Mouse (Mus musculus) retina, embryonic 14.5 days (tissue): ENCODE measurements at regions not wholly inside any gene's neighbourhood (a gene's known extent, or its start where the extent isn't known, plus 50 kb on each side); places are given as distances from the start of the nearest gene placed in this dataset.
"Not testable (repeated sequence)": the region's sequence is repeated elsewhere in the genome, so short reads cannot be mapped to it uniquely, and the experiment has no call there.

Experiments used
- DNase-seq: peaks from one replicate; pipeline ENCODE4 v3.0.0-alpha.2; 2015; ENCODE audit warnings: low spot score

DNA sequence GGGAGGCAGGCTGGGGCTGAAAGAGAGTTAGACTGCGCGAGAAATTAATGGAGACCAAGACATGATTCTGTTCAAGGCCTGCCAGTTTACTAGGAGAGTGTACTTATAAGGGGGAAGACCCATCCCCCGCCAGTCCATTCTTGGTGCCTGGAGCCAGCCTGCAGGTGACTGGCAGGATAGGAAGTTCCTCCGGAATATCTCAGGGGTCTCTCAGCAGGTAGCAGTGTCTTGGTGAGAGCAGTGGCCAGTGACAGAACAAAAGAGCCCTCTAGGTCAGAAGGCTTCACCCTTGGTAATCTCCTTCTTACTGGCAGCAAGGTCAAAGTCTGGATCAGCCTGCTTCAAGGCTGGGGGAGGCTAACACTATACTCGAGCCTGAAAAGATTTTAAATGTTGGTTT, 83.7 kb upstream of the Zfp804b start:
- DNase-seq, result no peak

GRCm38 (mm10) chr5:7436461-7436860, 91.9 kb upstream of the Zfp804b start:
- DNase-seq, result no peak

DNA sequence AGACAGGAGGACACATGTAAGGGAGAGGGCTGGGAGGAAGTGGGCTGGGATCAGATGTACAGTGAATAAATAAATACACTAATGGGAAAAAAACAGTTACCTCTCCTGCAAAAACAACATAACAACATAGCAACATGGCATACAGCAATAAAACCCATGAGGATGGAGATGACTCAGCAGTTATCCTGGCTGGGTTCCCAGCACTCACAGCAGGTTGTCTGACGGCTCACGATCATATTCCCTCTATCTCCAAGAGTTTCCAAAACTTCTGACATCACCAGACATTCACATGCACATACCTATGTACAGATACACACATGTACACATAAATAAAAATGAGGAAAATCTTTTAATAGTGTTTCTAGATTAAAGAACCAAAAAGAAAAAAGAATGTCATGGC, 103.4 kb upstream of the Zfp804b start:
- DNase-seq, result no peak

DNA sequence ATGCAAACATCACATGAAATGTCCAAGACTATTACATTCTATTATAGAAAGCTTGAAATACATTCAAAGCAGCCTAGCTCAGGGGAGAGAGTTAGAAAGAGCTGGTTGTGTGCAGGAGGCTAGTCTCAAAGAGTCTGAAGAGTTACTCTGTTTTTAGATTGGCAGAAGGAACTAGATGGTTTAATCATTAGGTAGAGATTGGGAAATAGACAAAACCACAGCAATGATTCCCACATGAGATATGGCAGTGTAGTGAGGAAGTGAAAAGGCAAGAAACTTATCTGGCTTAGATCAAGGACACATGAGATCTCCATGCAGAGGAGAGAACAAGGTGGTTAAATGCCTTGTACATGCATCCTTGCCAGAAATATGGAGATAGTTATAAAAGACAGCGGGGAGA, 110.3 kb upstream of the Zfp804b start:
- no peak for DNase-seq

GRCm38 (mm10) chr5:7457102-7457501, 112.5 kb upstream of the Zfp804b start:
- no peak for DNase-seq

DNA sequence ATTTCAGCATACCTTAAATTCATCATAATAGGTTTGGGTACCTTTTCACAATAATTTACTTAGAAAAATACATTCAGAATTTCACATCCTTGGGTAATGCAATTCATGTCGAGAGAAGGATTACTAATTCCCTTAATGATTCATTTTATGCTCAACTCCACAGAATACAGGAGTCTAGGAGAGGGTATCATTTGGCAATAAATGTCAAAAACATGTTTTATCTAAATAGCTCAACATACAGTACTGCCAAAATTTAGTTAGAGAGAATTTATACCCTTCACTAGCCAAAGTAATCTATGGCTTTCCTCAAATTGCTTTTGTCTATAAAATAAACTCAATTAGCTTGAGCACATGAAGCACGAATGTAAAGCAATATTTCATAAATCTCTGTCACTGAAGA, 144.6 kb upstream of the Zfp804b start:
- DNase-seq, result no peak

GRCm38 (mm10) chr5:7489602-7490001, 145.0 kb upstream of the Zfp804b start:
- no peak for DNase-seq

- DNase-seq, result no peak
These were observed 173.1 kb upstream of the Zfp804b start for GRCm38 (mm10) chr5:7517520-7518181.

DNA sequence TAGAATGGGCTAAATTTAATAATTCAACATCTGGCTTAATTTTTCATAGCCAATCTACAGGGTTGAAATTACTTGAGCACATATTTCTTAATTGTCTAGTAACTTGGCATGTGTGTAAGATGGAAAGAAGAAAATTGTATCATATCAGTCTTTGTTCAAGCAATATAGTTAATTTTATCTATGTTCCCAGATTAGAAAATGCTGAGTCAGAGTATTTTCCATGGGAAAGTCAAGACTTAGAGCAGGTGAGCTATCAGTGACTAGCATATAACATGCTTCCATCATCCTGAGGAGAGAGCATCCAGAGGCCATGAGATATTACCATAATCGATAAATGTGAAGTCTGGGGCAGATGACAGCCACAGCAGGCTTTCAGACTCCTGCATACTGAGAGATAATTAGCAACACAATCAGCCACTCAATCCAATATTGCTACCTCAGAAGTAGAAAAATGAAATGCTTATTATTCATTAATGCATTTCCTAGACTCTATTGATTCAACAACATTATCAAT, 188.2 kb upstream of the Zfp804b start:
- no peak for DNase-seq

GRCm38 (mm10) chr5:7539812-7540645, 195.5 kb upstream of the Zfp804b start:
- no peak for DNase-seq

DNA sequence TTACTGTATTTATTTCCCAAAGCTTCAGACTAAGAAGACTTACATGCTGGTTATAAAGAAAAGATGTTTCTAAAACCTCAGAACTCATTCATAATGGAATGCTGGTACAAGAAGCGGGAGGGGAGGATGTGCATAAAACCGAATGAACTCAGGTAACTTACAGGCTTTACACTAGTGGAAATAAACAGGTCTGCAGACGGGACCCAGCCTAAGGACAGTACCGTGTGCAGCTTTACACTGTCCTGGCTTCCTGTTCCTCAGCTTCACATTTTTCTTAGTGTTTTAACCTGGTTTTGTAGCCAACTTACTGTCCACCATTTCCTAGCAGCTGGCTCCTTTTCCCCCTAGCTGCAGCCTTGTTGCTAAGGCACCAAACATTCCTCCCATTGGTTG, 196.1 kb upstream of the Zfp804b start:
- DNase-seq, result no peak

- no peak for DNase-seq
These were observed 199.3 kb upstream of the Zfp804b start for GRCm38 (mm10) chr5:7543857-7544256.

DNA sequence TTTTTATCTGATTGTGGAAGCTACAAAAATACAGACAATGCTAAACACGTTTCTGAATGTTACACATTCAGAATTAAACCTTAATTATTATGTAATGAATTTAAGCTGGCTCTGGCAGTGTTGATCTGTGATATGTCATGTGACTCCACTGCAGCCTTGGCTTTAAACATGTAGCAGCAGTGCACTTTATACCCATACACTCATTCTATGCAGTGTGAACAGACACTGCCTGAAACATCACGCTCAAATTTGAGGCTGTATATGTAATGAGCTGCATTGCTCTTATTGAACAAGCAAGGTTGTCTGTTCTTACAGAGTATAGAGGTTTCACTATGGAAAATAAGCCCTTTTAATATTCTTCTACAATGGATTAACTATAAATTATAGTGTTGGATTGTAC, 235.9 kb upstream of the Zfp804b start:
- no peak for DNase-seq

DNA sequence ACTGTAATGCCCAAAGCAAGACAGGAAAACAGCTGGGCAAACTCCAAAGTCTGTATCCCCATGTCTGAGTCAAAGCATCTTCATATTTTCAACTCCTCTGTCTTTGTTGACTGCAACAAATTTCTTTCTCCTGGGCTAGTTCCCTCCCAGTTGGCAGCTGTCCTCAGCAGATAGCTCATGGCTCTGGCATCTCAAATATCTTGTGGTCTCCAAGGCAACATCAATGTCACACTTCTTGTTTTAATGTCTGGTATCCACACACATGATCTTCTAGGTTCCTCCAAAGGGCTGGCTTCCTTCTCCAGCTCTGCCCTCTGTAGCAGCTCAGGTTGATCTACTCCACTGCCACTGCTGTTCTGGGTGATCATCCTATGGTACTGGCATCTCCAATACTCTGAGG, 242.0 kb upstream of the Zfp804b start:
- DNase-seq, result no peak

DNA sequence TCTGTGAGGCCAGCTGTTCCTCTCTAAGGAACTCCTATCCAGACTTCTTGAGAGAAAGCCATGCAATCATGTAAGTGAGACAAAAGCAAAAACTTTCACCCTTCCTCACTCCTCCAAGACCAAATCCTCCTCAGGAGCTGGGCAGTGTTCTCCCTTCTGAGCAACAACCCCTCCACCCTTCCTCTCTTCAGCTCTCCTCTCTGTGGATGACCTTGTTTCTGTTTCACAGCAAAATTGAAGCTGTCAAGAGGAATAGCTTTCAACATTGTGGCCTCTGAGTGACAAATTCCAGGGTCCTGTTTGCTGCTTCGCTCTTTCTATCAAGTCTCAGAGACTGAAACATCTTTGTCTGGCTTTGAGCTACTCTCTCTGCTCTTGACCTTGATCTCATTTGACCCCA, 255.9 kb upstream of the Zfp804b start:
- DNase-seq, result no peak

- no peak for DNase-seq
These were observed 263.0 kb upstream of the Zfp804b start for GRCm38 (mm10) chr5:7607517-7607916.

DNA sequence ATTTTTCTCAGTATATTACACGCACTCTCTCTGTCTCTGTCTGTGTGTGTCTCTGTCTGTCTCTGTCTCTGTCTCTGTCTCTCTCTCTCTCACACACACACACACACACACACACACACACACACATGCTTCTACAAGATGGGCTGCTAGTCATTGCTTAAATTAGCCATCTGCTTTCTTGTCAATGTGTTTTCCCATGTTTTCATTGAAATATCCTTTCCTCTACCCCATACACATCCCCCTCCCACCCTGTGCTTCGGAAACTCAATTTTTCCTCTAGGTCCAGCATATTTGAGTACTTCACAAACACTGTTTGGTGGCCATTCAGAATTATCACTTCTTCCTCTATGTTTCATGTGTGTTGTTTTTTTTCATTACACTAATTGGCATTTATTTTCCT, 263.4 kb upstream of the Zfp804b start:
- DNase-seq, result no peak

- no peak for DNase-seq
These were observed 305.0 kb upstream of the Steap4 start for GRCm38 (mm10) chr5:7655280-7655679.

DNA sequence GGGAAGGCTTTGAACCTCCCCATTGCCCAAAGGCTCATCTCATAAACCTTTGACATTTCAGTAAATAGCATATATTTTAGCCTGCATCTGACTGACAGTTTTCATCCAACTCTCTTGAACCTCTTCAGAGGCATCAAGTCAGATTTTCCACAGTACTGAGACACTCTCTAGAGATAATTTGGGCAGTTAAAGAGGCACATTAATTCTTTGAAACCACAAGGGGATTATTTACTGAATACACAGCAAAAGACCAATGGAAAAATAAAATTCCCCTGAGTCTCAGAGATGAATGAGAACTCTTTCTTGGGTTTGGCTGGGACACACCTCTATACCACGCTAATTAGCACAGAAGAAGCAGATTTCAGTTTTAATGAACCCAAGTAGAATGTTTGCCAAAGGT, 258.5 kb upstream of the Steap4 start:
- no peak for DNase-seq

DNA sequence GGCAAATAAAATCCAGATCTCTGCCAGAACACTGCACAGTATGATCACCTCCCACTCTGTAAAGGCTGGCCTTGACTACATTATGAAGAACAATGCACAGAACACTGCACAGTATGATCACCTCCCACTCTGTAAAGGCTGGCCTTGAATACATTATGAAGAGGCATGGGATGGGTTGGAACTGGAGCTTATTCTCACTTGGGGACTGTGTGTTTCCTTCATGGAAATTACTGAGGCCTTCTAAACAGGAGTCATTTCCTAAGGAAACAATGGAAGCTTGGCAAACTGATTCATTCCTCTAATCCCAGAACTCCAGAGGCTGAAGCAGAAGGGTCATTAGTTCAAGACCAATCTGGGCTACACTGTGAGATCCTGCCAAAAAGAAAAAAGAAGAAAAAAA, 240.7 kb upstream of the Steap4 start:
- no peak for DNase-seq

DNA sequence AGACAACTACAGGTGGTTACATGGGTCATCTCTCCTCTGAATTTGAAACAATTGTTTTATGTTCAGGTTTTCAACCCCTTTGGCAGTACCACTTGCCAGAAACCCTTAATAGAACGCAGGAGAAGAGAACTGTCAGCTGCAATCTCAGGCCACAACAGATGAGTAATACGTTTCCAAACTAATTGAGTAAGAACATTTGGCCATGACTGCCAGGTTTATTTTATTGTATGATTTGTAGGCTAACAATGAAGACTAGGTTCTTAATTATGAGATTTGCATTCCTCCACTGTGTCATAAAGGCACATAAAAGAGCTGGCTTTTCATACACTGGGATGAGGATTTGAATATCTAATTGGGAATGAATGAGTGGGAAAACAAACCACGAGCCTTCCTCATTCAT, 240.2 kb upstream of the Steap4 start:
- no peak for DNase-seq

- DNase-seq, result no peak
These were observed 239.6 kb upstream of the Steap4 start for GRCm38 (mm10) chr5:7720688-7721087.

DNA sequence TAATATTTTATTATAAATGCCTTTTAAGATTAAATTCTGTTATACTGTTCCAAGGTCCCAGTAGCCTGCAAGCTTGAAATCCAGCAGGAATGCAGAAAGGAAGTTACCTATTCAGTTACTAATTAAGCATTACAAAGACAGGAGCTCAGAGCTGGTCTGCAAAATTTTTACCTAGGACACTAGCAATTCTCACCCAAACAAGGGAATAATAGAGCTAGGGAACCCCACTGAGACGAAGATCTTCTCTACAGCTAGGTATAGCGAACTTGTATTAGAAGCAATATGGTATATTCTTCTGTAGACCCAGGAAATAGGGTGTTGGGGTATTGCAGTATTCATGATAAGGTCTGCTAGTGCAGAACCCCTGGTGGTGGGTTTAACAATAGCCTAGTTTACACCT, 227.7 kb upstream of the Steap4 start:
- not testable (repeated sequence) for DNase-seq

DNA sequence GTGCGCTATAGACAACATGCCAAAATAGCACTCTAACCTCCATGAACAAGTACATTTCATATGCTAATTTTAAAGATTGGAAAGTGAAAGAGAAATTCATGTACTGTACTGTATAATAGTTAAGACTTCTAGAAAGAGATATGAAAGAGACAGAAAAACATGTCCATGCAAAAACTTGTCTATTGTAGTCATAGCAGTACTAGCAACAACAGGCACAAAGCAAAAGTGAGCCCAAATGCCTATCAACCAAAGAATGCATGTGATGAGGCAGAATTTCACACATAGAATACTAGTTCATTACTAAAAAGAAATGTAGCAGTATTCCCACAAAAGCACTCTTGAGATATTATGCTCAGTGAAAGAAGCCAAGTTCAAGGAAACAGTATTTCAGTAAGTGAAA, 180.4 kb upstream of the Steap4 start:
- DNase-seq, result no peak
